Mouse (Mus musculus) myocyte (in vitro differentiated cells): ENCODE measurements at regions not wholly inside any gene's neighbourhood (a gene's known extent, or its start where the extent isn't known, plus 50 kb on each side); places are given as distances from the start of the nearest gene placed in this dataset.

Source experiments
- H3K27me3 ChIP-seq: one replicate; pipeline ENCODE4 v1.6.1; 2011; ENCODE audit not compliant: control insufficient read depth, insufficient read depth, insufficient read length
- H3K36me3 ChIP-seq: one replicate; pipeline ENCODE4 v1.6.1; 2011; ENCODE audit not compliant: control insufficient read depth, insufficient read depth
- H3K4me2 ChIP-seq: one replicate; pipeline ENCODE4 v1.6.1; 2011; ENCODE audit warnings: low read depth, control low read depth
- H3K4me3 ChIP-seq: one replicate; pipeline ENCODE4 v1.5.1; 2011; ENCODE audit warnings: mild to moderate bottlenecking, control low read depth, moderate library complexity
- H3K79me2 ChIP-seq: one replicate; pipeline ENCODE4 v1.6.1; 2011; ENCODE audit not compliant: control insufficient read depth, insufficient read depth
- H3ac ChIP-seq: one replicate; pipeline ENCODE4 v1.6.1; 2011; ENCODE audit not compliant: control insufficient read depth, insufficient read length
- CEBPB ChIP-seq: IDR thresholded peaks from 2 replicates; pipeline ENCODE4 v1.6.1; 2011; ENCODE audit warnings: mild to moderate bottlenecking, moderate library complexity; ENCODE audit not compliant: poor library complexity, insufficient read depth, severe bottlenecking
- E2F4 ChIP-seq: IDR thresholded peaks from one replicate; pipeline ENCODE4 v1.6.1; 2011; ENCODE audit warnings: mild to moderate bottlenecking, control low read depth, moderate library complexity; ENCODE audit not compliant: insufficient read depth
- MAX ChIP-seq: IDR thresholded peaks from one replicate; pipeline ENCODE4 v1.6.1; 2011; ENCODE audit warnings: low read depth, mild to moderate bottlenecking, control low read depth
- MYOD1 ChIP-seq, 3 experiments: IDR thresholded peaks; one replicate each; pipeline ENCODE4 v1.6.1; 2011; ENCODE audit warnings: control low read depth in 2 of 3, low read depth in 2 of 3, mild to moderate bottlenecking in 2 of 3, moderate library complexity in 1 of 3; ENCODE audit not compliant: insufficient read length in 2 of 3, control insufficient read depth in 1 of 3
- MYOG ChIP-seq, 3 experiments: IDR thresholded peaks; one replicate each; pipeline ENCODE4 v1.6.1; 2011; ENCODE audit warnings: control low read depth in 2 of 3, low read depth in 2 of 3, mild to moderate bottlenecking in 2 of 3; ENCODE audit not compliant: insufficient read length in 2 of 3, control insufficient read depth in 1 of 3, insufficient read depth in 1 of 3
- POLR2A ChIP-seq: IDR thresholded peaks from one replicate; pipeline ENCODE4 v1.6.1; 2011; ENCODE audit warnings: low read depth, mild to moderate bottlenecking, control low read depth, moderate library complexity; ENCODE audit not compliant: insufficient read length
- POLR2AphosphoS2 ChIP-seq: IDR thresholded peaks from one replicate; pipeline ENCODE4 v1.6.1; 2011; ENCODE audit warnings: low read depth, control low read depth; ENCODE audit not compliant: insufficient read length
- REST ChIP-seq: IDR thresholded peaks from one replicate; pipeline ENCODE4 v1.6.1; 2011; ENCODE audit warnings: mild to moderate bottlenecking, control low read depth, moderate library complexity; ENCODE audit not compliant: insufficient read depth, insufficient read length
- SRF ChIP-seq: IDR thresholded peaks from one replicate; pipeline ENCODE4 v1.6.1; 2011; ENCODE audit warnings: low read depth; ENCODE audit not compliant: control insufficient read depth, insufficient read length
- TCF12 ChIP-seq: IDR thresholded peaks from one replicate; pipeline ENCODE4 v1.6.1; 2011; ENCODE audit warnings: mild to moderate bottlenecking, control low read depth; ENCODE audit not compliant: poor library complexity, insufficient read depth, severe bottlenecking
- TCF3 ChIP-seq: IDR thresholded peaks from one replicate; pipeline ENCODE4 v1.6.1; 2011; ENCODE audit warnings: low read depth, control low read depth; ENCODE audit not compliant: insufficient read length
- USF1 ChIP-seq: IDR thresholded peaks from one replicate; pipeline ENCODE4 v1.6.1; 2011; ENCODE audit warnings: low read depth, mild to moderate bottlenecking, control low read depth, moderate library complexity

DNA sequence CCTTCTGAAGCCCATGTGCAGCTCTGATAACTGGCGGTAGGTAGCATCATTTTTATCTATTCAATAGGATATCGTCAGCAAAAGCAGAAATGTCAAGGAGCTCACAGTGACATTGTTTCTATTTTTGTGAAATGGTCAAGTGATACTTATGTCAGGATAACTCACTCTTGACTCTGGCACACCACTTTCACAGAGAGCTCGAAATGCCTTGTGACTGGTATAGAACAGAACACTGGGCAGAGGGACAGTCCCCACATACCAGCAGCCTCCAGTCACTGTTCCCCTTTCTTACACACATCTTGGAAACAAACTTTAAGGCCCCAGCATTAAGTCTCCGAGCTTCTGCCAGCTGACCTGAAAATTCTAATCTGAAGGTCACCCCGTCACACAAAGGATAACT, 115.1 kb upstream of the Id4 start:
- no peak for TF ChIP-seq SRF
- no peak for TF ChIP-seq USF1
- TF ChIP-seq MAX: no peak
- TF ChIP-seq POLR2AphosphoS2: no peak
- TF ChIP-seq MYOD1 (IDR thresholded peaks at IDR 0.05; ENCODE audit: control insufficient read depth in 1 of 3, insufficient read length in 2 of 3, low read depth in 2 of 3): no peak
- TF ChIP-seq REST: no peak
- TF ChIP-seq POLR2A: no peak
- TF ChIP-seq TCF3: no peak
- no peak for TF ChIP-seq TCF12
- TF ChIP-seq MYOG (IDR thresholded peaks at IDR 0.05; ENCODE audit: control insufficient read depth in 1 of 3, insufficient read depth in 1 of 3, insufficient read length in 2 of 3, low read depth in 2 of 3): no peak
- no peak for TF ChIP-seq E2F4
- no peak for TF ChIP-seq CEBPB
- H3ac ChIP-seq: no peak overlapping the region
- no peak overlapping the region for H3K4me3 ChIP-seq
- H3K27me3 ChIP-seq: no peaks in the 10 kb centered on the region
- H3K4me2 ChIP-seq: no peak overlapping the region
- H3K36me3 ChIP-seq: no peaks in the 10 kb centered on the region
- no peaks in the 10 kb centered on the region for H3K79me2 ChIP-seq

DNA sequence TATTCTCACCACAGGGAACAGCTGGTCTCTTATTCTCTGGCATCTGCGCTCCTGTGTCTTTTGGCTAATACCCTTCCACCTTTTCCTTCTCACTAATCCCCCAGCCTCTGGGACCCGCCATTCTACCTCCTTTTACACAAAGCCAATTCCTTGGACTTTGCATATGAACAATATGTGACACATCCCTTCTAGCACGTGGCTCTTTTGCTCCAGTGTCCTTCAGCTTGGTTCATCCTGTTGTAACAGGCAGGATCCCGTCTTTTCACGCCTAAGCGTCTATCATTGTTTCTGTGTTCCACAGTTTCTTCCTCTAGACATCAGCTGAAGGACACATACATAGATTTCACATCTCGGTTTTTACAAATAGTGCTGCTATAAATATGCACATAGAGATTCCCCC, 114.0 kb upstream of the Id4 start:
- no peaks in the 10 kb centered on the region for H3K27me3 ChIP-seq

GRCm38 (mm10) chr13:48153248-48153647, 107.8 kb upstream of the Id4 start:
- Histone ChIP-seq H3K27me3 (no peaks in the 10 kb centered on the region), H3ac (no peak overlapping the region), H3K4me2 (no peak overlapping the region), H3K4me3 (no peak overlapping the region), H3K79me2 (no peaks in the 10 kb centered on the region), H3K36me3 (no peaks in the 10 kb centered on the region)
- TF ChIP-seq POLR2A (no peak), TCF3 (no peak), E2F4 (no peak), REST (no peak), POLR2AphosphoS2 (no peak), MAX (no peak), MYOG (IDR thresholded peaks at IDR 0.05; ENCODE audit: control insufficient read depth in 1 of 3, insufficient read depth in 1 of 3, insufficient read length in 2 of 3, low read depth in 2 of 3) (no peak)

More for the DNA sequence above, 114.0 kb upstream of the Id4 start:
- H3K79me2 ChIP-seq: no peaks in the 10 kb centered on the region
- H3ac ChIP-seq: no peak overlapping the region
- H3K36me3 ChIP-seq: no peaks in the 10 kb centered on the region
- no peak overlapping the region for H3K4me3 ChIP-seq
- no peak overlapping the region for H3K4me2 ChIP-seq
- TF ChIP-seq MYOD1 (IDR thresholded peaks at IDR 0.05; ENCODE audit: control insufficient read depth in 1 of 3, insufficient read length in 2 of 3, low read depth in 2 of 3) (no peak), TCF3 (no peak), POLR2A (no peak), POLR2AphosphoS2 (no peak), SRF (no peak), REST (no peak)

GRCm38 (mm10) chr13:48153684-48154413, 107.2 kb upstream of the Id4 start:
- Histone ChIP-seq H3K79me2 (no peaks in the 10 kb centered on the region), H3ac (no peak overlapping the region), H3K4me2 (no peak overlapping the region), H3K27me3 (no peaks in the 10 kb centered on the region), H3K4me3 (no peak overlapping the region), H3K36me3 (no peaks in the 10 kb centered on the region)
- TF ChIP-seq MAX (no peak), E2F4 (no peak), MYOD1 (IDR thresholded peaks at IDR 0.05; ENCODE audit: control insufficient read depth in 1 of 3, insufficient read length in 2 of 3, low read depth in 2 of 3) (no peak), MYOG (IDR thresholded peaks at IDR 0.05; ENCODE audit: control insufficient read depth in 1 of 3, insufficient read depth in 1 of 3, insufficient read length in 2 of 3, low read depth in 2 of 3) (no peak), POLR2AphosphoS2 (no peak), USF1 (no peak), POLR2A (no peak), SRF (no peak), CEBPB (no peak), TCF3 (no peak), REST (no peak), TCF12 (no peak)

- TF ChIP-seq SRF: no peak
- TF ChIP-seq TCF3: no peak
- no peak for TF ChIP-seq TCF12
- no peak for TF ChIP-seq MAX
- no peak for TF ChIP-seq MYOD1 (IDR thresholded peaks at IDR 0.05; ENCODE audit: control insufficient read depth in 1 of 3, insufficient read length in 2 of 3, low read depth in 2 of 3)
- TF ChIP-seq REST: no peak
- no peak for TF ChIP-seq USF1
- no peak for TF ChIP-seq E2F4
- no peak for TF ChIP-seq MYOG (IDR thresholded peaks at IDR 0.05; ENCODE audit: control insufficient read depth in 1 of 3, insufficient read depth in 1 of 3, insufficient read length in 2 of 3, low read depth in 2 of 3)
- no peak for TF ChIP-seq POLR2A
- no peak for TF ChIP-seq POLR2AphosphoS2
- TF ChIP-seq CEBPB: no peak
- Histone ChIP-seq H3ac (no peak overlapping the region), H3K36me3 (no peaks in the 10 kb centered on the region), H3K27me3 (peaks cover 4% of the 10 kb centered on the region), H3K79me2 (no peaks in the 10 kb centered on the region), H3K4me2 (no peak overlapping the region), H3K4me3 (no peak overlapping the region)
Measured at GRCm38 (mm10) chr13:48154414-48155105, 106.5 kb upstream of the Id4 start.
